Mouse (Mus musculus) A20 (cell line): ENCODE data around the gene Zfp428.
A peak's percentile ranks its signal among the peaks of the same experiment; 100 is the strongest.

Experiments used
- DNase-seq: peaks from one replicate; pipeline ENCODE4 v3.0.0-alpha.2; 2011; ENCODE audit warnings: low read depth, low spot score

Zfp428 gene

DNA sequence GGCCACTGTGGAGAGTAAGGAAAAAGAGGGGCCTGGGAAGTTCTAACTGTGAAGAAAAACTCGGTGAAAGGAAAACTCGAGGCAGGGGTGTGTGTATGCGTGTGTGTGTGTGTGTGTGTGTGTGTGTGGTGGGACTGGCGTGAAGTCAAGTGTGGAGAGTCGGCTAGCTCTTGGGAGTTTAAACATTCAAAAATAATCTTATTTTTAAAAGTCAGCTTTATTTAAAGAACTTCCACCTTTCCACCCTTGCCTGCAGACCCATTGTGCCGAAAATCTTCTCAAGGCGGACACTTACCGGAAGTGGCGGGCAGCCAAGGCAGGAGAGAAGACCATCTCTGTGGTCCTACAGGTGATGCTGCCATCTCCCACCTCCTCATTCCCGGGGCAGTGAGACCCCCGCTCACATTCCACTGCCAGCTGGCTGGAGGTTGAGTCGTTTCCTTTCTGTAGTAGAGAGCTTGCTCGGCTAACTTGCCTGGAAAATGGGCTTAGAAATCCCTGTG, 40.8 kb downstream of the Zfp428 start:
- peak; percentile 44 for DNase-seq

DNA sequence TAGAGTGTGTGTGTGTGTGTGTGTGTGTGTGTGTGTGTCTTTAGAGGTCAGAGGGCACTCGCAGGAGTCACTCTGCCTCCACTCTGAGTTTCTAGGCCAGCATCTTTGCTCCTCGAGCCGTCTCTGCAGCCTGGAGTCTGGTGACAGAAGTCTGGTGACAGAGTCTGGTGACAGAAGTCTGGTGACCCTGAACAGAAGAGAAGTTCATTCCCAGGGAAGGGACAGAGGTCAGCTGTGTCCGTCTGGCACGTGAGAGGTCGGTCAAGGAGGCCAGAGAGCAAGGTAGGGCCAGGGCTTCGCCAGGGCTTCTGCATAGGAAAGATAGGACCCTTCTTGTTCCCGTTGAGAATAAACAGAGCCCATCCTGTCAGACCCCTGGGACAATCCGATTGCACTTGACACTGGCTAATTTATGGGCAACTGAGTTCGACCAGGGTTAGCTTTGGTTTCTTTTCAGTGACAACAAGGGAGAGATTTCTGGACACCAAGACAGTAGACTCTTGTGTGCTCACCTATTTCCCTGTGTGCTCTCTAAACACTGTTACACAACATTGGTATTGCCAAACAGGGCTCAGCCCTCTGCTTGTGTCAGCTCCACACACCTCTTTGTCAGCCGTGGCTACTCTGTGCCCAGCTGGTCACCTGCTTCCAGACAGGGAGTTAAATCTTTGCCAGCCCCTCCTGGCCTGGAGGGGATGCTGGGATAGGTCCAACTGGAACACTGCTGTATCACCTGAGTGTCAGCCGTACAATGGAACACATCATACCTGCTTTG, 45.4 kb downstream of the Zfp428 start:
- no peak for DNase-seq

DNA sequence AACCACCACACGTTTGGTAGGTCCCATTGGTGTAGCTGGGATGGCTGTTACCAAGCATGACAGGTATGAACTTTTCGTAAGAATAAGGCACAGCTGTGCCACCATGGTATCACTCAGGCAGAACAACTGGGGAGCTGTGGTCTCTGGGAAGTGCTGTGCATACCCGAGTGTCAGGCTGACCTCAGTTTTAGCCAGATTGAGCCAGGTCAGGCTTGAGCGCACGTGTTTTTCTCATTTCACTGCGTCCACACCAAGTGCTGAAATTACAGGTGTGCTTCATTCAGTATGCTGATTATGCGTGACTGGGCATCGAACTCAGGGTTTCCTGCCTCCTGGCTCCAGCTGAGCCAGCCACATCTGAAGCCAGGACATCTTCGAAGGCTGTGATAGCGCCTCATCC, 49.0 kb downstream of the Zfp428 start:
- peak; percentile 88 for DNase-seq

DNA sequence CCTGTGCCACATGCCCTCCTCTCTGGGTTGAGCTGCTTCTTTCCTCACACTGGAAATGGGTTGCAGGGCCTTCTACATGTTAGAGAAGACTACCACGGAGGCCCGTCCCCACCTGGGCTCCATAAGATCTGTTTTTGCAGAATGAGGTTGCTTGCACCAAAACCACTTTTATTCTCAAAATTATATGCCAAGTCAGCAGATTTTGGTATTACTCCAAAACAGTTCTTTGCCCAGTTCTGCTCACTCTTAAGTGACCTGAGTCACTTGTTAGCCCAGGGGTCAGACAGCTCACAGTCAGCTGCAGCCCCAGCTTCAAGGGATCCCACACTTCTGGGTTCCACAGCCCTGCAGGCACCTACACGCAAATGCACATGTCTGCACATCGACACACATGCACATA, 54.6 kb downstream of the Zfp428 start:
- no peak for DNase-seq

DNA sequence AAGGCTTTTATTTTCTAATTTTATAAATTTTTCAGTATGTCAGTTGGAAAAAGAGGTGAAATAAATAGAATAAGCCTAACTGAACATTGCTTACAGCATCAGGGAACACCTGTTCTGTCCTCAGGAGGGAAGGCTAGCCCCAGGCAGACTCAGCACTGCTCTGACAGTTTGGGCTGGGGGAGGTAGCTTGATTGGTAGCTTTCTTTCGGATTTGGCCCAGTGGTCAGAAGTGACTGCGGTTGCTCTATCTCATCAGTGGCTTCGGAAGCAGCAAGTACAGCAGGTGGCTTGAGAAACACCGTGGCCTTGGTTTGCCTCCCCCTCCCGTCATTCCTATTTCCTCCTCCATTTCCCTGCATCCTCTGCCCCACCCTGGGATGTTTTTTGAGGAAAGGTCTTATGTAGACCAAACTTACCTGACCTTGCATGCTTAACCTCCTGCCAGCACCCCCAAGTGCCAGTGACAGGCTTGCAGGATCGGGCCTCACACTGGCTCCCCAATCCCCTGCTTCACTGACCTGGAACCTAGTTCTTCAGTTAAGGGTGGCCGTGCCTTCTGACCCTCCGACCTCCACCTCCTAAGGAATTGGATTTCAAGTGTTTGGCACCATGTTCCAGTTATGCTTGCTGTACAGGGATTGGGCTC, 56.5 kb downstream of the Zfp428 start:
- peak; percentile 85 for DNase-seq

DNA sequence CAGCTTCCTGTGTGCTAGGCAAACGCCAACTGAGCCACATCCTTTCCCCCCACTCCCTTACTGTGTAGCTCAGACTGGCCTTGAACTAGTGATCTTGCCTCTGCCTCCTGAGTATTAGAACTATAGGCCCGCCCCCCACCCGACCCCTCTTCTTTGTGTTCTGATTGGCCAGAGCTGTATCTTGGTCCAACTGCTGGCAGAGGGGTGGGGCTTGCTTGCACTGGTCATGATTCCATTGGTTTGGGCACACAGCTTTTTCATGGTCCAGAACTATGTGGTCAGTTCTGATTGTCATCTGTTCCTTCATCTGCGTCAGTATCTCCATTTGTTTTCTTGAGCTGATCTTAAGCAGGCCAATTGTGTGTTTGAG, 57.0 kb downstream of the Zfp428 start:
- peak; percentile 90 for DNase-seq

DNA sequence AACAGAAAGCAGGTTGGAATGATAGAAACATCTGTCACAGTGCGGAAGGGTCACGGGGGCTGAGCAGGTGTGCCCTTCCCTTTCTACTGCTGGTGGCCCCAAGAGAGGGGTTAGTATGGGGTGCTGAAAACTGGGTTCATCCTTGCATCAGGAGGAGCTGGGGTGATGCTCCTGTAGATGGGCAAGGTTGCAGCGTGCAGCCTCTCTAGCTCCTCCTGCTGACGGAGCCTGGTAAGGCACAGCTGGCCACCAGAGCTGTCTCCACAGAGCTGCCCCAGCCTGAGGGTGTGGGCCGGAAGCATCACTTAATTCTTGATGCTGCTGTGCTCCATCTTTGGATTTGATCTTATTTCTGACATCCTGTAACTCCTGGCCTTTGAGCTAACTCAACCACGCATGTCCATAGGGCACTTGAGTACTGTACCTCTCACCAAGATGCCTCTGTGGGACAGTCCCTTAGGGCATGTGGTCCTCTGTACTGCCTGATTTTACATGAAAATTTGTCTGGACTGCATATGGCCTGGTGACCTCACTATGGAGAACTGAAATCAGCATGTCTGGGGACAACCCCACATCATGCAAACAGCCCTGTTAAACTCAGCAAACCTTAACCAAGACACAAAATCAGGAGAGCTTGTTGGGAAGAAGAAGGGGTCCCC, 57.9 kb downstream of the Zfp428 start:
- DNase-seq: peak; percentile 95
